Mouse (Mus musculus) kidney, adult 2 months (tissue): ENCODE measurements around the gene F5.

ENCODE experiments used
- CTCF ChIP-seq: fragments of 200-500 bp; conservative IDR thresholded peaks from 2 replicates; pipeline ENCODE4 v1.5.1; 2011; ENCODE audit warnings: low read depth, mild to moderate bottlenecking, control low read depth, low read length, moderate library complexity, mixed read lengths; ENCODE audit not compliant: insufficient read depth, insufficient read length
- POLR2A ChIP-seq: fragments of 200-500 bp; IDR thresholded peaks from one replicate; pipeline ENCODE4 v1.6.1; 2011; ENCODE audit warnings: low read depth, low read length, control low read depth

- TF ChIP-seq CTCF (no peak), POLR2A (no peak)
Observed at GRCm38 (mm10) chr1:164199551-164199950, 47.9 kb downstream of the F5 start.
